Mouse (Mus musculus): ENCODE data around the gene Nptn.
A peak's percentile ranks its signal among the peaks of the same experiment; 100 is the strongest.
"Not testable (repeated sequence)": the region's sequence is repeated elsewhere in the genome, so short reads cannot be mapped to it uniquely, and the experiment has no call there.

The Nptn gene

GRCm38 (mm10) chr9:58565945-58566344 is 16.1 kb upstream of the Nptn start:
- not testable (repeated sequence) for DNase-seq

GRCm38 (mm10) chr9:58567682-58568081 is 14.4 kb upstream of the Nptn start:
- peak; percentile 54 for DNase-seq

GRCm38 (mm10) chr9:58571001-58571400 is 11.0 kb upstream of the Nptn start:
- DNase-seq, result no peak

GRCm38 (mm10) chr9:58578669-58579068 is 3.4 kb upstream of the Nptn start:
- peak; percentile 78 for DNase-seq

GRCm38 (mm10) chr9:58580453-58581195 is 1.4 kb upstream of the Nptn start:
- peak; percentile 21 for DNase-seq

GRCm38 (mm10) chr9:58581283-58581930 is 633 bp upstream of the Nptn start:
- DNase-seq, result no peak

- no peak for DNase-seq
Measured at GRCm38 (mm10) chr9:58582581-58583266, 684 bp downstream of the Nptn start.

DNA sequence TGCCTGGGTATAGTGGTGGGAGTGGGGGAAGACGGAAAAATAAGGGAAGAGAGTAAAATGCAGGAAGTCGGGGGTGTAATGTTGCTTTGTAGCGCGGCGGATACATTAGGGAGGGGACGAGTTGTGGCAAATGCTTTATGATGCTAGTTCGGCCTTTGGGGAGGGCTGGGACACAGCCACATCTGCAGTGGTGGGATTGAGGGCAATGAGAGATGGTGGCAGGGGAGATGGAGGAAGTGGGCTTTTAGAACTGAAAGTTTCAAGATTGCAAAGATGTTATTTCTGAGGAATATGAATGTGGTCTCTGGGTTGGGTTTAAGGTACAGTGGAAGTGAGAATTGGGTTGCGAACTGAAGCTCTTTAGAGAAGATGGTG is 1.2 kb downstream of the Nptn start:
- DNase-seq, result peak; percentile 41

GRCm38 (mm10) chr9:58584323-58584722 is 2.3 kb downstream of the Nptn start:
- no peak for DNase-seq

- no peak for DNase-seq
Measured at GRCm38 (mm10) chr9:58588657-58589056, 6.6 kb downstream of the Nptn start.

DNA sequence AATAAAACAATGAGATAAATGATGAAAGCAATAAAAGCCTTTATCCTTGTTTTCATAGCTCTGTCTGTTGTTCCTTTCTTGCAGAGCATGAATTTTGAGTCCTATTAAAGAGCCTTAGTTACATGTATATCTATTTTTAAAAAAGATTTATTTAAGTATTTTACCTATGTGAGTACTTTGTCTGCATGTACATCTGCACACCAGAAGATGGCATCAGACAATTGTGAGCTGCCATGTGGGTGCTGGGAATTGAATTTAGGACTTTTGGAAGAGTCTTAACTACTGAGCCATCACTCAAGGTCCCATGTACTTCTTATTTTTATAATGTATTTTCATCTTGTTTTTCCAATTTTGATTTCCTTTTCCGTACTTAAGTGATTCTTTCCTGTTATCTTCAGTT is 13.3 kb downstream of the Nptn start:
- DNase-seq, result no peak

- no peak for DNase-seq
Measured at GRCm38 (mm10) chr9:58613790-58614189, 31.8 kb downstream of the Nptn start.

- no peak for DNase-seq
Measured at GRCm38 (mm10) chr9:58615064-58615938, 33.3 kb downstream of the Nptn start.

- DNase-seq, result no peak
Measured at GRCm38 (mm10) chr9:58623009-58623408, 41.0 kb downstream of the Nptn start.

- DNase-seq, result no peak
Measured at GRCm38 (mm10) chr9:58627197-58627596, 45.2 kb downstream of the Nptn start.

- DNase-seq, result no peak
Measured at GRCm38 (mm10) chr9:58630441-58630840, 48.4 kb downstream of the Nptn start.

GRCm38 (mm10) chr9:58648406-58649264 is 66.6 kb downstream of the Nptn start:
- no peak for DNase-seq

- no peak for DNase-seq
Measured at GRCm38 (mm10) chr9:58649265-58649626, 67.2 kb downstream of the Nptn start.

GRCm38 (mm10) chr9:58651993-58652392 is 70.0 kb downstream of the Nptn start:
- peak; percentile 63 for DNase-seq

- DNase-seq, result no peak
Measured at GRCm38 (mm10) chr9:58654494-58654893, 72.5 kb downstream of the Nptn start.

GRCm38 (mm10) chr9:58656396-58656795 is 74.4 kb downstream of the Nptn start:
- DNase-seq, result peak; percentile 34

DNA sequence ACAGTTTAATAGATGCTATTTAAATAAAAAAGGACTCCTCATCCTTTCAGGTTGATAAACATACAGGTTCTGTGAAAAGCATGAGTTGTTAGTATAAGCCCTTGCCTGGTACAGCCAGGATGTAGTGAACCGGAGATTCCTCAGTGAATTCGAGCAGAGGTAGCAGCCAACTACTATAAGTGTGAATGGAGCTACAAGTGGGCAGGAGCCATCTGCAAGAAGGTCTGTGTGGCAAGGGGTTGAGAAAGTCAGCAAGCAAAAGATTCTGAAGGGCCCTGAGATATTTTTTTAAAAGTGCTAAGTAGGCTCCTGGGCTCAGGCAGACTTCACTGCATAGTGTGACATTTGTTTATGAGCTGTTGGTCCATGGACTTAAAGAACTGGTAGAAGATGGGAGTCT is 74.8 kb downstream of the Nptn start:
- DNase-seq, result no peak
